Mouse (Mus musculus): ENCODE measurements around the gene Gm7682. TPM values are rescaled to one million over a fixed set of nuclear protein-coding genes. Genes with fewer than 3 reads are reported as not detected.
"Not testable (repeated sequence)": the region's sequence is repeated elsewhere in the genome, so short reads cannot be mapped to it uniquely, and the experiment has no call there.

Gene Gm7682
- not detected in 2 replicates for polyA plus RNA-seq (2011; ENCODE audit: insufficient read depth, insufficient read length, low replicate concordance, missing spikeins)

DNA sequence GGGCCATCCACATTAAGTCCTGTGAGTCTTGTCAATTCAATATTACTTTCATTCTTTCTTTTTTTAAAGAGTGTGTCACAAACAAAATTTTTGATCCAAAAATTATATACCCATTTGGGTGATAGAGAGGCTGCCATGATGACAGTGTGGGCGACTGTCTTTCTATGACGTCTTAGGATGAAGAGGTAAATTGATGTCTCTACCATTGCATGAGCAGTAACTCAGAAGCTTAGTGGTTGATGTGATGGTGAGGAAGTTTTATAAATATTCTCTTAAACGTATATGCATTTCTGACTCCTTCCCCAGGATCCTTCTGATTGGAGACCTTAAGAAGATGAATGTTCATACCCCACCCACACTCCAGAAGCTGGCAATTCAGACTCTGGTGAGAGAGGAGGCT lies at the start of gene Gm7682:
TSS of gene Gm7682 (plus strand) at position 301 of the 400 bp plus-strand sequence.
- WGBS: no CpG with 5 or more reads among the region's 3 CpGs
- H3K4me1 ChIP-seq (ENCODE audit: control insufficient read depth, insufficient read depth, low read length); H3K27ac ChIP-seq (ENCODE audit: control insufficient read depth, insufficient read depth, low read depth, low read length, poor library complexity); H3K4me3 ChIP-seq (replicated peaks; ENCODE audit: control insufficient read depth, low read depth, low read length): not testable (repeated sequence)

Other genes starting within 250 kb of the Gm7682 start
- gene Gm3106, start 227.8 kb upstream of the Gm7682 start, polyA plus RNA-seq (2011; ENCODE audit: insufficient read depth, insufficient read length, low replicate concordance, missing spikeins): not detected in 2 replicates
- gene A430089I19Rik, start 139.0 kb upstream of the Gm7682 start, polyA plus RNA-seq (2011; ENCODE audit: insufficient read depth, insufficient read length, low replicate concordance, missing spikeins): not detected in 2 replicates
- not detected in 2 replicates for gene Gm6502, start 131.3 kb upstream of the Gm7682 start, polyA plus RNA-seq (2011; ENCODE audit: insufficient read depth, insufficient read length, low replicate concordance, missing spikeins)
- not detected in 2 replicates for gene AA792892, start 106.0 kb upstream of the Gm7682 start, polyA plus RNA-seq (2011; ENCODE audit: insufficient read depth, insufficient read length, low replicate concordance, missing spikeins)
- gene Gm3139, start 80.5 kb downstream of the Gm7682 start, polyA plus RNA-seq (2011; ENCODE audit: insufficient read depth, insufficient read length, low replicate concordance, missing spikeins): 1.5 TPM in 1 of 2 replicates, not detected in the other
- gene Gm3147, start 170.6 kb downstream of the Gm7682 start, polyA plus RNA-seq (2011; ENCODE audit: insufficient read depth, insufficient read length, low replicate concordance, missing spikeins): not detected in 2 replicates
- not detected in 2 replicates for gene Gm6509, start 178.2 kb downstream of the Gm7682 start, polyA plus RNA-seq (2011; ENCODE audit: insufficient read depth, insufficient read length, low replicate concordance, missing spikeins)
- gene Gm6205, start 202.6 kb downstream of the Gm7682 start, polyA plus RNA-seq (2011; ENCODE audit: insufficient read depth, insufficient read length, low replicate concordance, missing spikeins): not detected in 2 replicates